Mouse (Mus musculus) E14TG2a.4 (cell line): ENCODE data around the gene Thada.

Experiments
- CTCF ChIP-seq: conservative IDR thresholded peaks from 2 replicates; pipeline ENCODE4 v1.5.1; 2014; ENCODE audit warnings: low read length
- NANOG ChIP-seq: IDR thresholded peaks from 2 replicates; pipeline ENCODE4 v1.6.1; 2014; ENCODE audit warnings: borderline replicate concordance, low read length, mixed read lengths
- POU5F1 ChIP-seq: IDR thresholded peaks from 2 replicates; pipeline ENCODE4 v1.6.1; 2014; ENCODE audit warnings: low read length, borderline replicate concordance

- no peak for TF ChIP-seq CTCF
- TF ChIP-seq POU5F1 = no peak
- TF ChIP-seq NANOG = no peak
Measured at GRCm38 (mm10) chr17:84352790-84353154, 113.2 kb downstream of the Thada start.
